Mouse (Mus musculus) CD4-positive helper T cell, adult 2 months (primary cell): ENCODE measurements around the gene Olfr1193.
"Not testable (repeated sequence)": the region's sequence is repeated elsewhere in the genome, so short reads cannot be mapped to it uniquely, and the experiment has no call there.

Source experiments
- DNase-seq: peaks from one replicate; pipeline ENCODE4 v3.0.0-alpha.2; 2012; ENCODE audit warnings: low read depth, missing footprints, low spot score

Olfr1193 gene

DNA sequence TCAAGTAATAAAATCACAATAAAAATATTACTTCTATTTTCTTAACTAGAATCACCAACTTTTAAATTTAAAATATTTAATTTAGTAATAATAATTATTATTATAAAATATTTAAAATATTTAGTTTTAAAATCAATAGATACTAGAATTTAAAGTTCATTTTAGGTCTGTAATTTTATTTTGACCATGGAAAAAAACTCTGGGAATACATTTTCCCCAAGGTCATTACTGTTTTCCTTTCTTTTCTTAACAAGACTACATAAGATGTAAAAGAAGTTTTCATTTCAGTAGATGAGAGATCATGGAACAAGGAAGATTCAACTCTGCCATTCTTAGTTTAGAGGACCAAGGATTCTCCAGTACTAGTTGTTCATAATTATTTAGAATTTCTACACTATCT, at the start of gene Olfr1193:
Gene Olfr1193 (plus strand): TSS at position 301 of the 400 bp plus-strand sequence.
- DNase-seq = not testable (repeated sequence)

DNA sequence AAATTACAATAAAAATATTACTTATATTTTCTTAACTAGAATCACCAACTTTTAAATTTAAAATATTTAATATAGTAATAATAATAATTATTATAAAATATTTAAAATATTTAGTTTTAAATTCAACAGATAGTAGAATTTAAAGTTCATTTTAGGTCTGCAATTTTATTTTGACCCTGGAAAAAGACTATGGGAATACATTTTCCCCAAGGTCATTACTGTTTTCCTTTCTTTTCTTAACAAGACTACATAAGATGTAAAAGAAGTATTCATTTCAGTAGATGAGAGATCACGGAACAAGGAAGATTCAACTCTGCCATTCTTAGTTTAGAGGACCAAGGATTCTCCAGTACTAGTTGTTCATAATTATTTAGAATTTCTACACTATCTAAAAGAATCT, 35.2 kb upstream of the Olfr1193 start, which contains the start of gene Olfr1191-ps1:
Gene Olfr1191-ps1 (plus strand): TSS at position 301 of the 400 bp plus-strand sequence.
- not testable (repeated sequence) for DNase-seq

GRCm38 (mm10) chr2:88648209-88648608, 27.2 kb upstream of the Olfr1193 start, which contains the start of gene Olfr1192-ps1:
Olfr1192-ps1 (plus strand) TSS chr2:88648509.
- no peak for DNase-seq

GRCm38 (mm10) chr2:88689087-88689486, 13.7 kb downstream of the Olfr1193 start, which contains the start of gene Olfr1195:
Olfr1195 (minus strand) TSS chr2:88689187.
- no peak for DNase-seq

DNA sequence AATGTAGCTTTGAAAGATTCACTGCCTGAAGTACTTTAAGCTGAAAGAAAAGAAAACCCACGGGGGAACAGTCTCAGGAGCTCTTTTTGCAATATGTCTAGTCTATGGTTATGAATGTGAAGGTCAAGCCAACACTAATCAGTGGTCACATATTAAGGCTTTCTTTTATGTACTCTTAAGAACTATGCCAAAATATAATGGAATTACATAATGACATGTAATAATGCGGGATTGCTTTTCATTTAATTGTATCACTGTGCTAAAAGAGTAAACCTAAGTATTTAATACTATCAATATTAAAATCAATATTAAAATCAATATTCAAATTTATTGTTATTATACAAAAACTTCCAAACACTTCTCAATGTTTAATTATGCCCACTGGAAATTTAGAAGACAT, 29.1 kb downstream of the Olfr1193 start, which contains the start of gene Olfr1196:
Gene Olfr1196 (minus strand): TSS at position 101 of the 400 bp plus-strand sequence.
- no peak for DNase-seq
